Mouse (Mus musculus) ES-E14 (cell line): Measurements from ENCODE around the gene Lcn6.

Experiments
- CHD2 ChIP-seq: IDR thresholded peaks from 2 replicates; pipeline ENCODE4 v1.6.1; 2014; ENCODE audit warnings: mild to moderate bottlenecking, low read depth, low read length, inconsistent platforms
- MAFK ChIP-seq: IDR thresholded peaks from 2 replicates; pipeline ENCODE4 v1.6.1; 2014; ENCODE audit warnings: mild to moderate bottlenecking, low read depth, low read length, inconsistent platforms; ENCODE audit not compliant: insufficient read depth
- ZC3H11A ChIP-seq: IDR thresholded peaks from 2 replicates; pipeline ENCODE4 v1.6.1; 2012; ENCODE audit warnings: low read depth, mild to moderate bottlenecking, inconsistent platforms, low read length, borderline replicate concordance
- ZNF384 ChIP-seq: IDR thresholded peaks from 2 replicates; pipeline ENCODE4 v1.6.1; 2012; ENCODE audit warnings: low read depth, low read length, inconsistent platforms

- TF ChIP-seq CHD2 = no peak
- TF ChIP-seq ZNF384 = no peak
- TF ChIP-seq ZC3H11A = no peak
- no peak for TF ChIP-seq MAFK
These were observed 42.5 kb upstream of the Lcn6 start for GRCm38 (mm10) chr2:25634046-25634445.
